Mouse (Mus musculus): Measurements from ENCODE around the gene Paxbp1. TPM values are rescaled to one million over a fixed set of nuclear protein-coding genes. Genes with fewer than 3 reads are reported as not detected.

Gene Paxbp1
- 56.5 TPM for polyA plus RNA-seq (2017; shearing (Covaris generic))

GRCm38 (mm10) chr16:91044270-91045182 is at the start of gene Paxbp1:
TSS of gene Paxbp1 (minus strand) at chr16:91044543.

GRCm38 (mm10) chr16:91011021-91011683 is 33.2 kb downstream of the Paxbp1 start, which contains the start of gene Synj1:
TSS of gene Synj1 (minus strand) at chr16:91011308.

Other genes starting within 250 kb of the Paxbp1 start
- 21.3 TPM for gene Urb1, start 234.1 kb downstream of the Paxbp1 start, polyA plus RNA-seq (2017; shearing (Covaris generic))
- gene Eva1c, start 217.8 kb downstream of the Paxbp1 start, polyA plus RNA-seq (2017; shearing (Covaris generic)): not detected
- gene Cfap298, start 109.4 kb downstream of the Paxbp1 start, polyA plus RNA-seq (2017; shearing (Covaris generic)): 37.7 TPM
- 57.7 TPM for gene Synj1, start 33.2 kb downstream of the Paxbp1 start, polyA plus RNA-seq (2017; shearing (Covaris generic))
- 0.14 TPM for gene 4932438H23Rik, start 50.6 kb upstream of the Paxbp1 start, polyA plus RNA-seq (2017; shearing (Covaris generic))
- gene Olig2, start 180.9 kb upstream of the Paxbp1 start, polyA plus RNA-seq (2017; shearing (Covaris generic)): not detected
- gene Olig1, start 225.2 kb upstream of the Paxbp1 start, polyA plus RNA-seq (2017; shearing (Covaris generic)): not detected